Mouse (Mus musculus): Measurements from ENCODE around the gene Ddit4.

DNA sequence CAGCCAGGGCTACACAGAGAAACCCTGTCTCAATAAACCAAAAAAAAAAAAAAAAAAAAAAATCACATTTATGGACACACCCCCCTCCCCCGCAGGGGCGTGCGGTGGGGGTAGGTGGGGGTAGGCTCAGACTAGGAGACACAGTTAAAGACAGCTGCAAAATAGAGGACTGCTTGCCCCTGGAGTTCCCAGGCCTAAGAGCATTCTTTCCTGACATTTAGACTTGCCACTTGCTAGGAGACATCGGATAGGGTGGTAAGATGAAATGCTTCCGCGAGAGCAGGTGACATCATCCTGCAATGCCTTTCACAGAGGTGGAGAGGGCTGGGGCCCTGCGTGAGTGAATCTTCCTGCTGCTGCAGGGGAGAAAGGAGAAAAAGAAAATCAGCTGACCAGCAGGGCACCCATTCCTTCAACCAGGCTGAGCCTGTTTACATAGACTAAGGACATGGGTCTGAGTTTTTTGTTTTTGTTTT, 2.0 kb upstream of the Ddit4 start:
- TF ChIP-seq CTCF (IDR thresholded peaks at IDR 0.05; ENCODE audit: control insufficient read depth, insufficient read depth, low read length) (no peak), POLR2A (IDR thresholded peaks at IDR 0.05; ENCODE audit: borderline replicate concordance, control insufficient read depth, low read depth, low read length) (no peak)

Data from bone marrow, adult 2 months (tissue).